Mouse (Mus musculus) intestine, embryonic 15.5 days (tissue): ENCODE data around the gene Tspyl3. TPM values are rescaled to one million over a fixed set of nuclear protein-coding genes. Genes with fewer than 3 reads are reported as not detected.

Source experiments
- ATAC-seq: fragments of 200-750 bp; cut with Nextera tagmentation; 2 replicates; pipeline ENCODE4 v1.8.0; 2017; ENCODE audit warnings: moderate TSS enrichment, moderate library complexity
- H3K27ac ChIP-seq: fragments of 300-500 bp; sonication (generic); 2 replicates; pipeline ENCODE4 v1.5.1; 2015; ENCODE audit warnings: mild to moderate bottlenecking, inconsistent platforms
- H3K27me3 ChIP-seq: fragments of 300-500 bp; sonication (generic); replicated peaks from 2 replicates; pipeline ENCODE4 v1.6.1; 2015; ENCODE audit warnings: inconsistent platforms
- H3K36me3 ChIP-seq: fragments of 300-500 bp; sonication (generic); 2 replicates; pipeline ENCODE4 v1.6.1; 2015; ENCODE audit warnings: inconsistent platforms
- H3K4me1 ChIP-seq: fragments of 300-500 bp; sonication (generic); replicated peaks from 2 replicates; pipeline ENCODE4 v1.6.1; 2015; ENCODE audit warnings: inconsistent platforms
- H3K4me2 ChIP-seq: fragments of 300-500 bp; sonication (generic); replicated peaks from 2 replicates; pipeline ENCODE4 v1.6.1; 2015; ENCODE audit warnings: mild to moderate bottlenecking, inconsistent platforms
- H3K4me3 ChIP-seq: fragments of 300-500 bp; sonication (generic); replicated peaks from 2 replicates; pipeline ENCODE4 v1.5.1; 2015; ENCODE audit warnings: inconsistent platforms
- H3K9ac ChIP-seq: fragments of 300-500 bp; sonication (generic); 2 replicates; pipeline ENCODE4 v1.6.1; 2015; ENCODE audit warnings: inconsistent platforms
- H3K9me3 ChIP-seq: fragments of 300-500 bp; sonication (generic); 2 replicates; pipeline ENCODE4 v1.6.1; 2016; ENCODE audit warnings: inconsistent platforms
- WGBS: fragments of 180-500 bp; shearing (Covaris S2); methylation state at CpG from one replicate; pipeline ENCODE4 v1.1.7; 2015; 5-methylcytosine and 5-hydroxymethylcytosine counted together
- polyA plus RNA-seq: library from polyadenylated mRNA; unstranded; fragments of >200 nt; fragmentation: Nextera tagmentation; extraction: Ambion mirVana; gene quantifications from 2 replicates; pipeline ENCODE4 v1.2.1, GENCODE M21; 2015

Tspyl3 gene
- polyA plus RNA-seq, 1 experiment from 2014 or later: 11.4 TPM

GRCm38 (mm10) chr2:153241250-153242014 lies 16.2 kb upstream of the Tspyl3 start, which contains the start of the genes Plagl2 and Pofut1:
TSS of gene Plagl2 (minus strand) at chr2:153241426.
TSS of gene Pofut1 (plus strand) at chr2:153241533.
- Histone ChIP-seq H3K4me1 (peaks cover 27% of the 10 kb centered on the region), H3K36me3 (peaks cover 3% of the 10 kb centered on the region; the same call in 1 of the 2 replicates), H3K27ac (peak within 1 kb of the TSS; percentile 97), H3K4me3 (peak within 1 kb of the TSS; percentile 99), H3K4me2 (peak within 1 kb of the TSS; percentile 81), H3K27me3 (no peaks in the 10 kb centered on the region), H3K9ac (peak within 1 kb of the TSS; percentile 99), H3K9me3 (no peaks in the 10 kb centered on the region)
- peak; percentile 97 for ATAC-seq
- WGBS: 0% methylated on average over 52 of the region's 72 CpGs

- H3K27me3 ChIP-seq: no peaks in the 10 kb centered on the region
- under 1% methylated on average over 33 of the region's 33 CpGs for WGBS
- no peaks in the 10 kb centered on the region for H3K9me3 ChIP-seq
- peak overlapping the region; percentile 99 for H3K9ac ChIP-seq
- peaks cover 30% of the 10 kb centered on the region for H3K4me1 ChIP-seq
- H3K36me3 ChIP-seq: no peaks in the 10 kb centered on the region
- peak overlapping the region; percentile 99 for H3K4me3 ChIP-seq
- H3K27ac ChIP-seq: peak overlapping the region; percentile 97
- peak overlapping the region; percentile 81 for H3K4me2 ChIP-seq
- ATAC-seq: peak; percentile 78
These were observed 15.5 kb upstream of the Tspyl3 start for GRCm38 (mm10) chr2:153240701-153241235.

- peak overlapping the region; percentile 97 for H3K27ac ChIP-seq
- H3K4me3 ChIP-seq: peak overlapping the region; percentile 99
- H3K4me2 ChIP-seq: peak overlapping the region; percentile 81
- 4% methylated on average over 21 of the region's 22 CpGs for WGBS
- H3K4me1 ChIP-seq: peaks cover 31% of the 10 kb centered on the region
- ATAC-seq: no peak
- no peaks in the 10 kb centered on the region for H3K27me3 ChIP-seq
- 0 out of 2 replicates have a peak, but pooled peaks cover 4% of the 10 kb centered on the region for H3K36me3 ChIP-seq
- peak overlapping the region; percentile 99 for H3K9ac ChIP-seq
- H3K9me3 ChIP-seq: no peaks in the 10 kb centered on the region
These were observed 14.7 kb upstream of the Tspyl3 start for GRCm38 (mm10) chr2:153239860-153240480.

- peak overlapping the region; percentile 99 for H3K4me3 ChIP-seq
- no peaks in the 10 kb centered on the region for H3K9me3 ChIP-seq
- 0 out of 2 replicates have a peak, but pooled peaks cover 7% of the 10 kb centered on the region for H3K36me3 ChIP-seq
- ATAC-seq: no peak
- 44% methylated on average over 7 of the region's 7 CpGs for WGBS
- peak overlapping the region; percentile 81 for H3K4me2 ChIP-seq
- H3K27ac ChIP-seq: peak overlapping the region; percentile 97
- no peaks in the 10 kb centered on the region for H3K27me3 ChIP-seq
- H3K9ac ChIP-seq: peak overlapping the region; percentile 99
- H3K4me1 ChIP-seq: peaks cover 31% of the 10 kb centered on the region
These were observed 14.0 kb upstream of the Tspyl3 start for GRCm38 (mm10) chr2:153239021-153239859.

GRCm38 (mm10) chr2:153238406-153238805 lies 13.2 kb upstream of the Tspyl3 start:
- Histone ChIP-seq H3K27ac (peak overlapping the region; percentile 97), H3K4me3 (peak overlapping the region; percentile 99), H3K27me3 (no peaks in the 10 kb centered on the region), H3K9me3 (no peaks in the 10 kb centered on the region), H3K4me2 (peak overlapping the region; percentile 81), H3K36me3 (0 out of 2 replicates have a peak, but pooled peaks cover 10% of the 10 kb centered on the region), H3K9ac (peak overlapping the region; percentile 99; the same call in 1 of the 2 replicates), H3K4me1 (peaks cover 30% of the 10 kb centered on the region)
- no peak; the same call in 1 of the 2 replicates for ATAC-seq
- WGBS: 45% methylated on average over 2 of the region's 2 CpGs

- Histone ChIP-seq H3K9ac (peak overlapping the region; percentile 26; the same call in 1 of the 2 replicates), H3K27ac (peak overlapping the region; percentile 97), H3K9me3 (no peaks in the 10 kb centered on the region), H3K4me3 (peak overlapping the region; percentile 99), H3K27me3 (no peaks in the 10 kb centered on the region), H3K4me1 (peaks cover 28% of the 10 kb centered on the region), H3K4me2 (peak overlapping the region; percentile 81), H3K36me3 (peaks cover 10% of the 10 kb centered on the region; the same call in 1 of the 2 replicates)
- WGBS: 64% methylated on average over 4 of the region's 4 CpGs
- ATAC-seq: no peak
These were observed 12.7 kb upstream of the Tspyl3 start for GRCm38 (mm10) chr2:153237891-153238290.

- peaks cover 23% of the 10 kb centered on the region for H3K4me1 ChIP-seq
- no peak for ATAC-seq
- no peaks in the 10 kb centered on the region for H3K9me3 ChIP-seq
- 0 out of 2 replicates have a peak overlapping the region, but pooled peaks have one; percentile 26 for H3K9ac ChIP-seq
- H3K27ac ChIP-seq: peak overlapping the region; percentile 97; the same call in 1 of the 2 replicates
- peaks cover 14% of the 10 kb centered on the region for H3K36me3 ChIP-seq
- 60% methylated on average over 4 of the region's 4 CpGs for WGBS
- no peak overlapping the region for H3K4me3 ChIP-seq
- H3K27me3 ChIP-seq: no peaks in the 10 kb centered on the region
- peak overlapping the region; percentile 81 for H3K4me2 ChIP-seq
These were observed 12.0 kb upstream of the Tspyl3 start for GRCm38 (mm10) chr2:153237193-153237592.

GRCm38 (mm10) chr2:153228523-153228922 lies 3.3 kb upstream of the Tspyl3 start:
- Histone ChIP-seq H3K9me3 (no peaks in the 10 kb centered on the region), H3K4me2 (no peak overlapping the region), H3K4me3 (no peak overlapping the region), H3K36me3 (peaks cover 38% of the 10 kb centered on the region), H3K27me3 (no peaks in the 10 kb centered on the region), H3K4me1 (peaks cover 14% of the 10 kb centered on the region; the same call in 1 of the 2 replicates), H3K27ac (no peak overlapping the region), H3K9ac (no peak overlapping the region)
- ATAC-seq: no peak
- 77% methylated on average over 5 of the region's 5 CpGs for WGBS

GRCm38 (mm10) chr2:153227959-153228358 lies 2.7 kb upstream of the Tspyl3 start:
- WGBS: 88% methylated on average over 4 of the region's 4 CpGs
- no peak for ATAC-seq
- no peak overlapping the region for H3K9ac ChIP-seq
- no peak overlapping the region for H3K27ac ChIP-seq
- no peaks in the 10 kb centered on the region for H3K9me3 ChIP-seq
- H3K4me2 ChIP-seq: no peak overlapping the region
- peaks cover 14% of the 10 kb centered on the region; the same call in 1 of the 2 replicates for H3K4me1 ChIP-seq
- peaks cover 37% of the 10 kb centered on the region for H3K36me3 ChIP-seq
- no peaks in the 10 kb centered on the region for H3K27me3 ChIP-seq
- H3K4me3 ChIP-seq: no peak overlapping the region

- peak overlapping the region; percentile 66; the same call in 1 of the 2 replicates for H3K9ac ChIP-seq
- 7% methylated on average over 3 of the region's 3 CpGs for WGBS
- ATAC-seq: no peak; the same call in 1 of the 2 replicates
These were observed 333 bp upstream of the Tspyl3 start for GRCm38 (mm10) chr2:153225595-153225953.

GRCm38 (mm10) chr2:153222566-153222965 lies 2.7 kb downstream of the Tspyl3 start:
- H3K4me1 ChIP-seq: peaks cover 13% of the 10 kb centered on the region; the same call in 1 of the 2 replicates
- no peaks in the 10 kb centered on the region for H3K9me3 ChIP-seq
- no peaks in the 10 kb centered on the region for H3K27me3 ChIP-seq
- no peak overlapping the region for H3K4me2 ChIP-seq
- no peaks in the 10 kb centered on the region for H3K36me3 ChIP-seq
- H3K9ac ChIP-seq: no peak overlapping the region
- H3K27ac ChIP-seq: no peak overlapping the region
- ATAC-seq: no peak
- 94% methylated on average over 2 of the region's 2 CpGs for WGBS
- H3K4me3 ChIP-seq: no peak overlapping the region

More at GRCm38 (mm10) chr2:153225595-153225953, 333 bp upstream of the Tspyl3 start:
- peaks cover 14% of the 10 kb centered on the region; the same call in 1 of the 2 replicates for H3K4me1 ChIP-seq
- no peaks in the 10 kb centered on the region for H3K27me3 ChIP-seq
- no peaks in the 10 kb centered on the region for H3K9me3 ChIP-seq
- H3K4me3 ChIP-seq: peak overlapping the region; percentile 49
- H3K27ac ChIP-seq: peak overlapping the region; percentile 3; the same call in 1 of the 2 replicates
- H3K36me3 ChIP-seq: peaks cover 17% of the 10 kb centered on the region
- H3K4me2 ChIP-seq: peak overlapping the region; percentile 70
